Mouse (Mus musculus): ENCODE data around the gene Ubr3. TPM values are rescaled to one million over a fixed set of nuclear protein-coding genes. Genes with fewer than 3 reads are reported as not detected.

The Ubr3 gene
- total and polyA plus RNA-seq, 2 experiments from 2014 or later = 15.3 to 35.1 TPM

DNA sequence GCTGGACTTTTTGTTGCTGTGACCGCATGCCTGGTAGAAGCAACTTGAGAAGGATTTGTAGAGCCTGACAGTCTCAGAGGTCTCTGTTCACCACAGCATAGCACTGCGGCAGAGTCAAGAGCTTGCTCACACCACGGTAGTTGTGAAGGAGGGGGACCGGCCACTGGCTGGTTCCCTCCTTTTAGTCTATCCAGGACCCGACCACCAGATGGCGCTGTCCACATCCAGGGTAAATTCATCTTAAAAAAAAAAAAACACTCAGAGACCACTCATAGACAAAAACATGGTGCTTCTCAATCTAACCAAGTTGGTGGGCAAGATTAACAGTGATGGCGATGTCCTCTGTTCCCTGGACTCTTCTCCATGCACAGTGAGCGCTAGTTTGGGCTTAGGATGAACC is 140.2 kb downstream of the Ubr3 start:
- Histone ChIP-seq H3K9me3 (ENCODE audit: low read length) (no peaks in the 10 kb centered on the region), H3K4me3 (ENCODE audit: low read length) (no peak overlapping the region), H3K9ac (replicated peaks; ENCODE audit: low read length) (no peak overlapping the region), H3K4me1 (ENCODE audit: insufficient read depth, low read length) (no peaks in the 10 kb centered on the region; the same call in 1 of the 2 replicates), H3K27ac (no peak overlapping the region), H3K4me2 (ENCODE audit: low read depth, low read length) (no peak overlapping the region), H3K27me3 (ENCODE audit: insufficient read depth, low read length) (no peaks in the 10 kb centered on the region), H3K36me3 (ENCODE audit: insufficient read depth, low read length) (no peaks in the 10 kb centered on the region)
- peak; percentile 47 for TF ChIP-seq CTCF (IDR thresholded peaks at IDR 0.05; ENCODE audit: low read depth)
- WGBS = 82% methylated on average over 8 of the region's 8 CpGs
- no peak for ATAC-seq
- DNase-seq (ENCODE audit: low spot score) = no peak

DNA sequence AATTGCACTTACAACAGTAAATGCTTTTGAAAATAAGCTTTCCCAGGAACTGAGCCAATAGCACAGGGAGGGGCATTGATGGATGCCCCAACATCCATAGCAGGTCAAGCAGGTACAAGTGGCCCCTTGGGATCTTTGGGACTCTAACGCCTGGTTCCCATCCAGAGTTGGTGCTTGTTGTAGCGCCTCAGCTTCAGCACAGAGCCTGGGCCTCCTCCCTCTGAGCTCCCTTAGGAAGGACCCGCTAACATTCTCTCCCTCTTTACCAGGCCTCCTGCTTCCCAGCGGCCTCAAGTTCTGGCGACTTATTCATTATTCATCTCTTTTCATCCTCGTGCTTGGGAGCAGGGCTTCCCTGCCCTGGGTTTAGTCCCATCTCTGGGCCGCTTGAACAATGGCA is 141.7 kb downstream of the Ubr3 start, which contains the start of gene Myo3b:
TSS of gene Myo3b (plus strand) at position 375 of the 400 bp plus-strand sequence.
- Histone ChIP-seq H3K4me2 (ENCODE audit: low read depth, low read length) (no peak within 1 kb of the TSS), H3K9me3 (ENCODE audit: low read length) (no peaks in the 10 kb centered on the region), H3K4me1 (ENCODE audit: insufficient read depth, low read length) (no peaks in the 10 kb centered on the region; the same call in 1 of the 2 replicates), H3K27me3 (ENCODE audit: insufficient read depth, low read length) (no peaks in the 10 kb centered on the region), H3K36me3 (ENCODE audit: insufficient read depth, low read length) (no peaks in the 10 kb centered on the region), H3K27ac (no peak within 1 kb of the TSS), H3K4me3 (ENCODE audit: low read length) (no peak within 1 kb of the TSS), H3K9ac (replicated peaks; ENCODE audit: low read length) (no peak within 1 kb of the TSS)
- no peak for DNase-seq (ENCODE audit: low spot score)
- 20% methylated on average over 7 of the region's 7 CpGs for WGBS
- no peak for ATAC-seq
- no peak for TF ChIP-seq CTCF (IDR thresholded peaks at IDR 0.05; ENCODE audit: low read depth)

DNA sequence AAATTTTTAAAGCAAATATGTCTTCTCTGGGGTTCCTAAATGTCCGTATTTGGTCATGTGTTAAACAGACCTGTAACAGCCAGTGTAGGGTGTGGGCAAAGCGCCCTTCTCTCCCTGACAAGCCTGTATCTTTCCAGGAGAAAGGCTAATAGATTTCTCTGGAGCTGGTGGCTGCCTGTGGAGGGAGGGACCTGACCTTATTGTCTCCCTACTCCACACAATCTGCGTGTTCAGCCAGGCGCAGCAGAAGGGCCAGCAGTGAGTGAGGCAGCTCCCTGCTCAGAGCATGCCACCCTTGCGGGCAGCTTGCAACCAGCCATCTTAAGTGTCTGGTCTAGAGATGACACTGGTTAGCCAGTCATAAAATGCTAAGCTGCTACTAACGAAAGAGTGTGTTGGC is 147.4 kb downstream of the Ubr3 start:
- Histone ChIP-seq H3K27me3 (ENCODE audit: insufficient read depth, low read length) (no peaks in the 10 kb centered on the region), H3K9me3 (ENCODE audit: low read length) (no peaks in the 10 kb centered on the region), H3K27ac (no peak overlapping the region), H3K4me3 (ENCODE audit: low read length) (no peak overlapping the region), H3K4me1 (ENCODE audit: insufficient read depth, low read length) (0 out of 2 replicates have a peak, but pooled peaks cover 5% of the 10 kb centered on the region), H3K36me3 (ENCODE audit: insufficient read depth, low read length) (no peaks in the 10 kb centered on the region), H3K9ac (replicated peaks; ENCODE audit: low read length) (no peak overlapping the region), H3K4me2 (ENCODE audit: low read depth, low read length) (no peak overlapping the region)
- TF ChIP-seq CTCF (IDR thresholded peaks at IDR 0.05; ENCODE audit: low read depth) = no peak
- DNase-seq (ENCODE audit: low spot score) (no peak), ATAC-seq (peak; percentile 53)
- 22% methylated on average over 6 of the region's 6 CpGs for WGBS

DNA sequence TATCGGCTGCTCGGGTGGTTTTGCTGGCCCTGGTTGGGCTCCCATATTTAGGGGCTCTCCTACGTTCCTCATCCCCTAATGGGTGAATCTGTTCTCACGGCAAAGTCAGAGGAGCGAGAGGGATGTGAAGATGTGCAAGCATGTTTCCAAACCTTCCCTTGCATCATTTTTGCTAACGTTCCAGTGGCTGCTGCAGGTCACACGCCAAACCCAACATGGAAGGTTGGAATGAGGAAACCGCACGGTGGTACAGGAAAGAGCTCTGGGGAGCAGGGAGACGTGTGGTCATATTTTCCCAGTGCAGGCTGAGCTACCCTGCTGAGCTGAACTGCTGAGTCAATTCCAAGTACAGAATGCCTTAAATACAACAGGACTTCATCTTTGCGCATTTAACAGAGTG is 150.8 kb downstream of the Ubr3 start:
- 84% methylated on average over 11 of the region's 11 CpGs for WGBS
- no peak for ATAC-seq

DNA sequence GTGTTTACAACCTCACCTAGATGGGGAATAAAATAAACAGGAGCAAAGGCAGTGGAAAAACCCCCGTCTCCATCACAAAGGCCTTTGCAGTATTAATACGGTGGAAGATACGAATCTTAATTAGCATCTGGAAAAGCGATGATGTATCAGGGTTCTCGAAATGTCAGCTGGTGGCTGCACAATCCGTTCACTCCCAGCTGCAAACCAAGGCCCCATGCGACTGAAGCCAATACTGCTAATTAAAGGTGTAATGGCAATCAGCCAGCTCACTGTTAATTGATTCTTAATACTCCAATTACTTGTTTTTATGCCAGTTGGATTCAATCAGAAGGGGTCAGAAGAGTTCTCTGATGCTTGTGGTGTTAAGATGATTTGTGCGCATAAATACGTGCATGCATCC is 156.8 kb downstream of the Ubr3 start:
- no peak for ATAC-seq
- Histone ChIP-seq H3K36me3 (ENCODE audit: insufficient read depth, low read length) (no peaks in the 10 kb centered on the region), H3K4me1 (ENCODE audit: insufficient read depth, low read length) (peaks cover 5% of the 10 kb centered on the region; the same call in 1 of the 2 replicates), H3K9me3 (ENCODE audit: low read length) (no peaks in the 10 kb centered on the region), H3K4me2 (ENCODE audit: low read depth, low read length) (no peak overlapping the region), H3K9ac (replicated peaks; ENCODE audit: low read length) (no peak overlapping the region), H3K4me3 (ENCODE audit: low read length) (no peak overlapping the region), H3K27ac (no peak overlapping the region), H3K27me3 (ENCODE audit: insufficient read depth, low read length) (no peaks in the 10 kb centered on the region)
- 51% methylated on average over 9 of the region's 9 CpGs for WGBS
- DNase-seq (ENCODE audit: low spot score) = no peak
- TF ChIP-seq CTCF (IDR thresholded peaks at IDR 0.05; ENCODE audit: low read depth) = no peak

More for the DNA sequence above, 150.8 kb downstream of the Ubr3 start:
- no peak for DNase-seq (ENCODE audit: low spot score)
- Histone ChIP-seq H3K4me1 (ENCODE audit: insufficient read depth, low read length) (0 out of 2 replicates have a peak, but pooled peaks cover 5% of the 10 kb centered on the region), H3K9ac (replicated peaks; ENCODE audit: low read length) (no peak overlapping the region), H3K9me3 (ENCODE audit: low read length) (no peaks in the 10 kb centered on the region), H3K27ac (no peak overlapping the region), H3K27me3 (ENCODE audit: insufficient read depth, low read length) (no peaks in the 10 kb centered on the region), H3K36me3 (ENCODE audit: insufficient read depth, low read length) (no peaks in the 10 kb centered on the region), H3K4me3 (ENCODE audit: low read length) (no peak overlapping the region), H3K4me2 (ENCODE audit: low read depth, low read length) (no peak overlapping the region)
- no peak for TF ChIP-seq CTCF (IDR thresholded peaks at IDR 0.05; ENCODE audit: low read depth)

DNA sequence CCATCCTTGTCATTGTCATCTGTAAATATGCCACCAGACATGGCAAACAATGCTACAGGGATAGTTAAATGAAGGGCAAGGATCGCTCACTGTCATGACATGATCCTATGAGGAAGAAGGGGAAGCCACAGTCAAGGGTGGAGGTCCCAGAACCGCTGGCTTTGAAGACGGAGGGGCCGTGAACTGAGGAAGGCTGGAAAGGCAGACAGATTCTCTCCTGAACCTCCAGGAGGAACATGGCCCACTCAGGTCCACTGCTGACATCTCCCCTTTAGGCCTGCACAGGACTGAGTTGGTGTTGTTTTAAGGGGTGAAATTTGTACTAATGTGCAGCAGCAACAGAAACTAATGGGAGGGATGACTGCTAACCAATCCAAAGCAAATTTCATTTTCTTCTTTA is 161.2 kb downstream of the Ubr3 start:
- DNase-seq (ENCODE audit: low spot score) (no peak), ATAC-seq (no peak)
- Histone ChIP-seq H3K27me3 (ENCODE audit: insufficient read depth, low read length) (no peaks in the 10 kb centered on the region), H3K4me2 (ENCODE audit: low read depth, low read length) (no peak overlapping the region), H3K4me3 (ENCODE audit: low read length) (no peak overlapping the region), H3K9ac (replicated peaks; ENCODE audit: low read length) (no peak overlapping the region), H3K4me1 (ENCODE audit: insufficient read depth, low read length) (peaks cover 5% of the 10 kb centered on the region; the same call in 1 of the 2 replicates), H3K9me3 (ENCODE audit: low read length) (no peaks in the 10 kb centered on the region), H3K27ac (no peak overlapping the region), H3K36me3 (ENCODE audit: insufficient read depth, low read length) (no peaks in the 10 kb centered on the region)
- no peak for TF ChIP-seq CTCF (IDR thresholded peaks at IDR 0.05; ENCODE audit: low read depth)
- 94% methylated on average over 4 of the region's 4 CpGs for WGBS

Data from hindbrain, postnatal 0 days (tissue).